Mouse (Mus musculus) layer of hippocampus, adult 18-20 months (tissue): ENCODE results near the gene Tmem108. TPM values are rescaled to one million over a fixed set of nuclear protein-coding genes. Genes with fewer than 3 reads are reported as not detected.
A peak's percentile ranks its signal among the peaks of the same experiment; 100 is the strongest.

Experiments
- DNase-seq, 2 experiments: peaks; one replicate each; pipeline ENCODE4 v3.0.0; 2022; ENCODE audit warnings: low spot score in 2 of 2
- total RNA-seq, 2 experiments: library from RNA; stranded (reverse); gene quantifications; 2 replicates each; pipeline ENCODE4 v1.2.3; 2021

Gene Tmem108
- total RNA-seq, 2 experiments from 2014 or later, result 32.1 to 35.4 TPM

DNA sequence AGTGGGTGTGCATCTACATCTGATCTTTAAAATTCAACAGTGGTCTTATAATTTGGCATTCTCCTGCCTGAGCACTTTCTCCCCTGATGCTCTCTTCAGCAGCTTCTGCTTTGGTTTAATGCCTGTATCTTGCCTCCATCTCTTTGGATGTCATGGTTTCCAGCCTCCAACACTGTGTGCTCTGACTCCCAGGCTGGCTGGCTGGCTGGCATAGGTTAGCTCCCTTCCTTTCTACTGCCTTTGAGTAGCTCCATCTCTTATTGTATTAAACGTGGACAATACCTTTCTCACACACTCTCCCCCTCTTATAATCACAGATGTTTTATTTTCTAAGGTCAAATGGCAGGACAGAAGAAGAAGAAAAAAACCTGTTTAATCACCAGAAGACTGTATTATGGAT is 296.3 kb downstream of the Tmem108 start:
- peak in 1 of 2 experiments; percentile 15 for DNase-seq

GRCm38 (mm10) chr9:103463833-103464232 is 297.8 kb downstream of the Tmem108 start:
- DNase-seq, result no peak

DNA sequence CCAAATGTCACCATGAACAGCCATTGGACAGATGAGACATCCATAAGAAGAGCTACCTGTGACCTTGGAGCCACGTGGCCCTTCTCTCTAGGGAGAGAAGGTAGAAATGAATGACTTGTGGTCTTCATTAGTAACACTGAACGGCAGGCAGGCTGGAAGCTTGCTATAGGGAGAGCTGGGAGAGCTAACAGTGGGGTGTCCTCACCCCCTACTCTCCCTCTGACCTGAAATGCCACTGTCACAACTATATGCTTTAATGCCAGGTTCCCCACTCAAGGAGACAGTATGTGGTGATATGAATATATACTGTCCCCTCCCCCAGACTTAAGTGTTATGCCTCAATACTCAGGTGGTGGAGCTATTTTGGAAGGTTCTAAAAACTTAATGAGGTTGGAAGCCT is 301.8 kb downstream of the Tmem108 start:
- no peak for DNase-seq

GRCm38 (mm10) chr9:103459307-103459706 is 302.3 kb downstream of the Tmem108 start:
- no peak for DNase-seq

- no peak for DNase-seq
Measured at GRCm38 (mm10) chr9:103449651-103450050, 312.0 kb downstream of the Tmem108 start.

GRCm38 (mm10) chr9:103449092-103449491 is 312.5 kb downstream of the Tmem108 start:
- DNase-seq, result no peak

GRCm38 (mm10) chr9:103444656-103445055 is 317.0 kb downstream of the Tmem108 start:
- no peak for DNase-seq

DNA sequence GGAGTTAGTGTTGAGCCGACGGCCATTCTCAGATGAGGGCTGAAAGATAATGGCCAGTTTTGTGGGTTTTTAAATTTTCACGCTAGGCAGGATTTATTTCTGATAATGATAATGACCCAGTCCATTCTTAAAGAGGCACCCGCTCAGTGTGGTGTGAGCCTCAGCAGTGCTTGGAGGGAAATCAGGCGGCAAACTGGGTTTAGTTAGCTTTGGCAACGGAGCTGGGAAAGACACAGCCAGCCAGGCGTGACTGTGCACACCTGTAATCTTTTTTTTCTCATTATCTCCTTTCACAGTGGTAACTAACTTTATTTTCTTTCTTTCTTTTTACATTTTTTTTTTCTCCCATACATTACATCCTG is 317.8 kb downstream of the Tmem108 start:
- DNase-seq, result no peak

DNA sequence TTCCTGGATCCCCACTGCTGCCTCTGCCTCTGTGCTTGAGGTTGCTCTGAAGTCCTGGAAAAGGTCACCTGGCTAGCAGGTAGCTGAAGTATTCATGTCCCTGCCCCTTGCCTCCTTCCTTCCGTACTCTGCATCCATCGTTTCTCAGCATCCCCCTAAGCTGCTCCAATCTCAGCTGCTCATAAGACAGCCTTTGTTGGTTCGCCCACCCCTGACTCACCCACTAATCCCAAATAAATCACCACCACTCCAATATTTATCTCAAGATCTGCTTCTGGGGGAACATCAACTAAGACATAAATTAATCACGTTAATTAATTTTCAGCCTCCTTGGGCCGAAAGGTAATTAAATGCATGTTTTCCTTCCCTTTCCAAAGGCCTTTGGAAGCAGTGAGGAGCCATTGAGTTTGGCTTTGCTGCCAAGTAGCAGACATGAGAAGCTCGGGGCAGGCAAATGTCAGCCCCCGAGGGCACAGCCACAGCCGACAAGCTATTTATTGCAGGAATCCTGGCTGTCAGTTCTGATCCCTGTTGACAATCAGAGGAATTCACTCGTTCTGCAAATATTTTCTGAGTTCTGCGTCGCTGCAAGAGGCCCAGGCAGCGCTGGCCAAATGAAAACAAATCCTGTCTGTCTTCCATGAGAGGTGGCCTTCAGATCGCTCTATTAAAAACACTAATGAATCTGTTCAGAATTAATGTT is 318.4 kb downstream of the Tmem108 start:
- no peak for DNase-seq

DNA sequence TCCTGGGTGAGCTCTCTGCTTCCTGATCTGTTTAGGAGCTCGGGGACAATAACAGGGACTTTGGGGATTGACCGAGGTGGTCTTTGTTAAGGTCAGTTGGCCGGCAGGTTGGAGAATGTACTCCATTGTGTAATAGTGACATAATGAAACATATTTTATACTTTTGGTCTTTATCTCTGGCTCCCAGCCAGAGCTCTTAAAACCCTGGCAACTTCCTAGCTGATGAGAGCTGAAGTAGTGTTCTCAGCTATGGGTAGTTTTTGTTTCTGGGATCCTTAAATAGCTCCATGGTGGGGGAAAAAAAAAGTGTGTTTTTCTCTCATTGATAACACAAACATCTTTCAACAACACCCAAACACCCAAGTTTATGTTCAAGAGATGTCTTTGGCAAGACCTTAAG is 321.0 kb downstream of the Tmem108 start:
- no peak for DNase-seq

DNA sequence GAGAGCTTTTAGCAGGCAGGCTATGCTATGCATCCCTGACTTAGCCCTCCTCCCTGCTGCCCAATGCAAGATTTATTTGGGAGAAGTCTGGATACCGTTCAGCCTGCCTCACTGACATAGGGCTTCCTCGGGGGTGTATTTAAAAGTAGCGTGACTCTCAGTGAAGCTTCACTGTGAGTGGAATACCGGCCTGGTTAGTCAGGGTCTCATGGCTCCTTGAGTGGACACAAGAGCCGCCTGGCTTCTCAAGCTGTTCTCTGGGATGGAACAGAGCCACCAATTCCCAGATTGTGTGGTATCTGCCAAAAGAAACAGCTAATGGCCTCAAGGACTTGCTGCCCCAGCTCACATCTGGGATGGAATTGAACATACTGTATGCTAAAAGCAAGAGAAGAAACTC is 324.5 kb downstream of the Tmem108 start:
- DNase-seq, result no peak

- DNase-seq, result no peak
Measured at GRCm38 (mm10) chr9:103434116-103434515, 327.5 kb downstream of the Tmem108 start.

Other genes with a start within 250 kb of the Tmem108 start
- gene Nphp3, start 240.7 kb upstream of the Tmem108 start, total RNA-seq, result 1 to 10 TPM; 7.6 to 9.1 TPM